Mouse (Mus musculus): ENCODE measurements around the gene Gucy2d.
A peak's percentile ranks its signal among the peaks of the same experiment; 100 is the strongest.

The Gucy2d gene

DNA sequence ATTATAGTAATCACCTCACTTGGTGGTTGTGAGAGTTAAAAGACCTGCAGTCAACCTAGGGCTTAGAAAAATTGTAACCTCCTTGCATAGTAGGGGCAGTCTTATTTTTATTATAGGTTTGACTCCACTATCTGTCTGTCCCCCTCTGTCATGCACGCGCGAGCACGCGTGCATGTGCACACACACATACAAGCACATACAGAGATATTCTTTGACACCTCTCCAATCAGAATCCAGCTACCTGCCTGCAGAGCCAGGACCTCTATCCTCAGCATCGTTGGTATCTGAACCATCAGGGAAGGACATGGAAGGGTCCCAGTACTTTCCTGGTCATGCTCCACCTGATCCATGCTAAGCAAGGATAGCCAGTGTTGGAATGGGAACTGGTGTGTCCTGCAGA, 50.7 kb downstream of the Gucy2d start:
- DNase-seq: no peak

DNA sequence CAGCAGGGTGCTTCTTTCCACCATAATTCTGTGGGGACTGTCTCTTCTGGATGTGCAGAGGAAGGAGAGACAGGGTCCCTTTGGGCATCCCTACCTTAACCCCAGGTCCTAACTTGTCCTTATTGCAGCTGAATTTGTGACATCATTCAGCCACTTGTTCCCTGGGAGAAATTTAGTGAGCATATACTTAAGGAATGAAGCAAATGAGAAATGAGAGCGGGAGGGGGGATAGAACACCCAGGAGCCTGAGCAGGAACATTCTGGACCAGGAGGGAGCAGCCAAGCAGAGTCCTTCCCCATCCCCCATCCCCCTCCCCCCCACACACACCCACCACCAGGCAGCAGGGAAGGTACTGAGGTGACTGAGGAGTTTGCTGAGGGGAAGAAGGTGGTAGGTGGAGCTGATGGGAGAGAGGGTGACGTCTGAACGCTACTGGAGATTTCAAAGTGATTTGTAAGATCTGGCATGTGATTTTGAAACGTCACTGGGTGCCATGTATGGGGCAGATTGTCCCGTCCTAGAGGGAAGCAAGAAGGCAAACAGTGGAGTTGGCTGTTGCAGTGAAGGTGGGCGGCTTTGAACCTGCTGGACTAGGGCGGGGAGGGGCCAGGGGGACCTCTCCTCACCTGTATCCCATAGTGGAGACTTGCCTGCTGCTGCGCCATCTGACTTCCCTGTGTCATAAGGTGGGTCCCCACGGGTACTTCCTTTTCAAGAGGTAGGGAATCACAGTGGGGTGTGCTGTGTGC, 51.4 kb downstream of the Gucy2d start:
- DNase-seq: peak; percentile 3

DNA sequence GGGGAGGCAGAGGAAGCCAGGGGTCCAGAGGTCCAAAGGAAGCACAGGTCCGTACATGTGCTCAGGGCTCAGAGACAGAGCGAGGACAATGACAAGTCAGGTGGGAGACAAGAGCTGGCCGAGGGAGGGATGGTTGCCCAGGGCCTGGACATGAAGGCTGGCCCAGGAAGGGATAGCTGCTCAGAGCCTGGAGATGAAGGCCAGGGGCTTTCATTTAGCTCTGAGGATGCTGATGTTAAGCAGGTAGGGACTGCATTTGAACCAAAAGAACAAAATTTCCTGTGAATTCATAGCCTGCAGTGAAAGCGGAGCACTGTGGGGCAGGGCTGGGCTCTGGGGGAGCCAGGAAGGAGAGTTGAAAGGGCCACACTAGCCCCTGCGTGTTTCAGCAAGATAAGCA, 52.1 kb downstream of the Gucy2d start:
- no peak for DNase-seq

GRCm38 (mm10) chr7:98493307-98493706, 53.1 kb downstream of the Gucy2d start:
- DNase-seq: no peak

DNA sequence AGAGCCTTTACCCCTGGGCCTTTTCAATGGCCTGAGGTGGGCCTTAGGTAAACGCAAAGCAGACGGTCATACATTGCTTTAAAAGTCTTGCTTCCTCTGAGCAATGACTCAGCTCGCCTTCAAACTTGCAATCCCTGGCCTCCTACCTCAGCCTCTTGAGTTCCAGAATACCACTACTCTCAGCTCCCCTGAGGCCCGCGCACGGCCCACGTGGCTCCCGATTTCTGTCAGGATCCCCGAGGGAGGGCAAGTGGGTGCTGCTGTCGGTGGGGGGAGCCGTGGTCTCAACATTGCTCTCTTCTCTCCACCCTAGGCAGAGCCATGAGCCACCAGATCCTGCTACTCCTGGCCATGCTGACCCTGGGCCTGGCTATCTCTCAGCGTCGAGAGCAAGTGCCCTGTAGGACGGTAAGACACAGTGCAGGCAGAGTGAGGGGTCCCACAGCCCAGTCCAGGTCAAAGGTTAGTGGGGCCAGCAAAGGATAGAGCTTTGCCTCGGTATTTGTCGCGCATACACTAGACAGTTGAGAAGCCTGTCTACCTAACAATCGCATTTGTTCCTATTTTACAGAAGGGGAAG, 53.8 kb downstream of the Gucy2d start:
- DNase-seq: no peak

DNA sequence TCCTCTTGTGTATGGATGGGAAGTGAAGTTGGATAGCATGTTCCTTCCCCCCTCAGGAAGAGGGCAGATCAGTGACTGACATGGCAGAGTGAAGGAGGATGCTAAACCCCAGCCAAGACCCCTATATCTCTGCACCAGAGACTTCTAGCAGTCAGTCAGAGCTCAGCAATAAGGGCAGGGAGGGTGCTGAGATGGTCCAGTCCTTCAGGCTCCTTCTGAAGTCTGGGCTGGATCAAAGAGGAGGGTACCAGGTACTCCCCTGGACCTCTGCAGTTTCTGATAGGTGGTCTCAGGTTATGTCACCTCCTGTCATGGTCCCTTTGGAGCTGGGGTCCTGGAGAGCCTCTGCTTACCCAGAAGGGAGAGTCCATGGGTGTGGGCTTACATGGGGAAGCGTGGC, 55.4 kb downstream of the Gucy2d start:
- no peak for DNase-seq

DNA sequence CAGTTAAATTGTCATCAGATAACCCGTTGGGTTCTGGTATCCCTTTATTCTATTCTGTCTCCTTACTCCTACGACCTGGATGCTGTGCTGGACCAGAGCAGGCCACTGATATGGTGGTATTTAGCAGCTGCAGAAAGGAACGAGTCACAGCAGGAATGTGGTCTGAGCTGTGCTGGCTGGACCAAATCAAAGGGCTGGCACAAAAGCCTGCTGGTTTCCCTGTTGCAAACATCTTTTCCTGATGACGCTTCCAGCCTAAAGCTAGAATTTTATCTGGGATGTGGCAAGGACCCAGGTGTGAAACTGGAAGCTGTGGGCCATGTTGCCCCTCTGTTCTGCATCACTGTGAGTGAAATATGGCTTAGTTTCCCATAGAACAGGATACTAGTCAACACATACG, 57.2 kb downstream of the Gucy2d start:
- DNase-seq: peak; percentile 5

DNA sequence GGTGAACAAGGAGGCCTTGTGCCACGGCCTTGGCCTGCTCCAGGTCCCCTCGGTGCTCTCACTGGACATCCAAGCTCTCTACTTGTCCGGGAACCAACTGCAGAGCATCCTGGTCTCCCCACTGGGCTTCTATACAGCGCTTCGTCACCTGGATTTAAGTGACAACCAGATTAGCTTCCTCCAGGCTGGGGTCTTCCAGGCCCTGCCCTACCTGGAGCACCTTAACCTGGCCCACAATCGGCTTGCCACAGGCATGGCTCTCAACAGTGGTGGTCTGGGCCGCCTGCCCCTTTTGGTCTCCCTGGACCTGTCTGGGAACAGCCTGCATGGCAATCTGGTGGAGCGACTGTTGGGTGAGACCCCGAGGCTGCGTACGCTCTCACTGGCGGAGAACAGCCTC, 57.9 kb downstream of the Gucy2d start:
- no peak for DNase-seq

- peak; percentile 80 for DNase-seq
Measured at GRCm38 (mm10) chr7:98498656-98499560, 58.7 kb downstream of the Gucy2d start.

GRCm38 (mm10) chr7:98499561-98500292, 59.5 kb downstream of the Gucy2d start:
- peak; percentile 65 for DNase-seq

GRCm38 (mm10) chr7:98500470-98500869, 60.3 kb downstream of the Gucy2d start:
- DNase-seq: peak; percentile 10

- DNase-seq: peak; percentile 3
Measured at GRCm38 (mm10) chr7:98501078-98501477, 60.9 kb downstream of the Gucy2d start.

DNA sequence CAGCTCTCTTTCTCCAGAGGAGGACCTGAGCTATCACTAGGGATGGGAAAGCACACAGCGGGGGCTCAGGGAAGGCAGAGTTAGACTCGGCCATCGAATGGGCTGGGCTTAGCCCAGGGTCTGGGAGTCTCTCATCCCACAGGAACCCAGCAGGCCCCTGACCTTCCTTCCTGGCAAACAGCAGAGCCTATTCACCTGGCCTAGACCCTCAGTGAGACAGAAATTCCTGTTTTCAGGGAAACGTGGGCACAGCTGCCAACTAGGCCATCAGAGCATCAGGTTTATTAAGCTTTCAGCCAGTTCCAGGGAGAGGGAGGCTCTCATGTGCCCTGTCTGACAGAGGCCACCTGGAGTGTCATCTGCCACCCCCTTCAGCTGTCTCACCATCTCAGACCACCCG, 62.7 kb downstream of the Gucy2d start:
- peak; percentile 5 for DNase-seq

GRCm38 (mm10) chr7:98503951-98504647, 63.9 kb downstream of the Gucy2d start:
- DNase-seq: no peak

- no peak for DNase-seq
Measured at GRCm38 (mm10) chr7:98504726-98505314, 64.6 kb downstream of the Gucy2d start.

- DNase-seq: no peak
Measured at GRCm38 (mm10) chr7:98505664-98506063, 65.4 kb downstream of the Gucy2d start.

DNA sequence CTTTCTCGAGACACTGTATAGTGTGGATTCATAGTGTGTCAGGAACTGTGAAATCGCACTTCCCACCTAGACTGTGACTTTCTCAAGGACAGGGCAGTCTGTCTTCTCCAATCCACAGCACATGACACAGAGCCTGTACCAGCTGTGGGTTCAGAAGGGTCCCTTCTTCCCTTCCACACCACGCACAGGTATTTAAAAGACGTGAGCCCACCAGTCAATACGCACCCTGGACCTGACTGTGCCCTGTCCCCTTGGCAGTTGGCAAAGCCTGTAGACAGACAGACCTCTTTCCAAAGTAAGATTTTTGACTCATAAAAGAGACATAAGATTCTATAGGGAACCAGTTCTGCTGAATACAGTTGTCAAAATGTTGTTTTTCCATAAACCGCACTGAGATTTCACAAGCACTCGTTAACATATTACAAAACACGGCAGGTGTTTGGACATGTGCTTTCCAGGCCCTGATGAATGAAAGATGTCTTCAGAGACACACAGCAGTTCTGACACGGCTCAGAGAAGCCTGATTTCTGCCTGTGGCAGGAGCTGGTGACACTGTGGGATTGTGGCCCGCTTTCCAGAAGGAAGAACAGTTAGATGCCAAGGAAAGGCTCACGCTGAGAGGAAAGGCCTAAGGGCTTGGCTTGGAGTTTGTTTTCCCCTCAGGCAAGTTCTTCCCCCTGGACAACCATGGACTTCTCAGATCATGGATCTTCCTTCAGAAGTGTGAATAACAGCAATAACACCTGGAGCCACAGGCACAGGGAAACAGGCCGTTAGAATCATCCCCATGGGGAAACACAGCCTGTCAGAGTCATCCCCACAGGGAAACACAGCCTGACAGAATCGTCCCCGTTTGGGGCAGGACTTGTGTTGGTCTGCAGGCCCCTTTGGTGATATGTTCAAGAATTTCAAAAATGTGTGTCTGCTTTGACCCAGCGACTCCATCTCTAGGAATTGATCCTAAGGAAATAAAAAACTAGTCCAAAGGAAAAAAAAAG, 71.0 kb downstream of the Gucy2d start:
- no peak for DNase-seq

GRCm38 (mm10) chr7:98513251-98513650, 73.0 kb downstream of the Gucy2d start:
- no peak for DNase-seq

GRCm38 (mm10) chr7:98522576-98522975, 82.4 kb downstream of the Gucy2d start:
- no peak for DNase-seq

GRCm38 (mm10) chr7:98523070-98523812, 83.0 kb downstream of the Gucy2d start:
- no peak for DNase-seq
